Mouse (Mus musculus) 416B (cell line): Measurements from ENCODE around the gene Six1.
A peak's percentile ranks its signal among the peaks of the same experiment; 100 is the strongest.
"Not testable (repeated sequence)": the region's sequence is repeated elsewhere in the genome, so short reads cannot be mapped to it uniquely, and the experiment has no call there.

Experiments
- DNase-seq: peaks from one replicate; pipeline ENCODE4 v3.0.0; 2011; ENCODE audit warnings: low read depth

Gene Six1

DNA sequence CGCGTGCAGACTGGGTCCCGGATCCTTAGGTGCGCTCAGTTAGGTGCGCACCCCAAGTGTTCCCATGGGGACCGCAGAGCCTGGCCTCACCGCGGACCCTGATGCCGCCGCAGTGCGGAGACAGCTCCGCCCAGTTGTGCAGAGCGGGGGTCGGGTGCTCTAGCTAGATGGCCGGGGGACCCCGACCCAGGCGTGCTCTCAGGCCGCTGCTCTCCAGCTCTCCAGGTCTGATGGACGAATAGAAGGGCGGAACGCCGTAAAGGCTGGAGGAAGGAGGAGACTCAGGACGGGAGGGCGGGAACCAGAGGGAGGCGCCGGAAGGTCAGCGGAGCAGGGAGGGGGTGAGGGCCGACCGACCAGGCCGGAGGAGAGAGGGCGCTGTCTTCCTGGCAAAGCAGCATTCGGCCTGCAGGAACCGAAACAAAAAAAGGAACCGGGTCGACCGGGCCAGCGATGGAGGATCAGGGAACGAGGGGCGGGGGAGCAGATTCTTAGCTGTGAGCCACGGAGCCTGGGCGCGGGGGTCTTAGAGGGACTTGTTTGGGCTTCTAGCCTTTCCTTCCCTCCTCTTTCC is at the start of gene Six1:
Gene Six1 (minus strand): TSS at position 220 of the 574 bp plus-strand sequence.
- peak; percentile 91 for DNase-seq

DNA sequence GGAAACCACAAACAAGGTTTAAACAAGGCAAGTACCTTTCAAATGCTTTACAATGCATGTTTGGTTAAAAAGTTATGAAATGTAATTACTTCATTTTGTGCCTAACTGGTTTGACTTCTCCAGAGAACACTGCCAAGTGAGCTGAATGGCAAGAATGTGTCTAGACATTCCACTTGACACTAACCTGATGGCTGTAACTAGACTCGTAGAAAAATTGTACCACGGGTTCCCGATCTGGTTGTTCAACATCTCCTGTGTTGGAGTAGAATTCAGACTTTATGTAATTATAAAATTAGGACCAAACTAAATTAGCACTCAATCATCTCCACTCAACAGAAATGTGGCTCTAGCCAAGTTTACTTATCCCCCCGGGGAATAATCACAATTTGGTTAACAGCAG is 44.9 kb upstream of the Six1 start:
- DNase-seq: no peak

DNA sequence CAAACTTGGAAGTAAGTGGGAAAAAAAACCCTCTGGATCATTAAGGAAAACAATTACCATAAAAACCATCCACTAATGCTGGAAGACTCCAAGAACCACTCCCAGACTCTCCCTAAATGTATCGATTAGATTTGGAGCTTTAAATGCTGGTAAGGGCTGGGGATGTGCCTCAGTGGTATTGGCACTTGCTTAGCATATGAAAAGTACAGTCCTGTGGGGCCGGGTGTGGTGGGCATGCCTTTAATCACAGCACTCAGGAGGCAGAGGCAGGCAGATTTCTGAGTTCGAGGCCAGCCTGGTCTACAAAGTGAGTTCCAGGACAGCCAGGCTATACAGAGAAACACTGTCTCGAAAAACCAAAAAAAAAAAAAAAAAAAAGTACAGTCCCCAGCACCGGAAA is 42.5 kb upstream of the Six1 start:
- not testable (repeated sequence) for DNase-seq

DNA sequence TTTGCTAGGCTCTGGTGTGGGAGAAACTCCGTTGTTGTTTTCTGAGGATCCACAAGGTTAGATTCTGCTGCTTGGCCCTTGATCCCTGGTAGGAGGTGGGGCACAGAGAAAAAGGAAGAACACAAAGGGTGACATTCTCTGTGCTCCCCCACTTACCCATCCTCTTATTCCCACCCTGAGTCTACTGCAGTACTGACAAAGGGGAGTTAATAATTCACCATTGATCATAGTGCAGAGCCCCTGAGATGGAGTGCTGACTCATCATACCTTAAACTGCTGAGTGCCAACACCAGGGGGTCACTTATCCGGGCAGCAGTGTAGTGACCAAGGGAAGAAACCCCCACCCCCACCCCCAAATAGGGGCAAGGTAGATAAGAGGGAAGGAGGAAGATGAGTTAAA is 40.9 kb upstream of the Six1 start:
- no peak for DNase-seq

DNA sequence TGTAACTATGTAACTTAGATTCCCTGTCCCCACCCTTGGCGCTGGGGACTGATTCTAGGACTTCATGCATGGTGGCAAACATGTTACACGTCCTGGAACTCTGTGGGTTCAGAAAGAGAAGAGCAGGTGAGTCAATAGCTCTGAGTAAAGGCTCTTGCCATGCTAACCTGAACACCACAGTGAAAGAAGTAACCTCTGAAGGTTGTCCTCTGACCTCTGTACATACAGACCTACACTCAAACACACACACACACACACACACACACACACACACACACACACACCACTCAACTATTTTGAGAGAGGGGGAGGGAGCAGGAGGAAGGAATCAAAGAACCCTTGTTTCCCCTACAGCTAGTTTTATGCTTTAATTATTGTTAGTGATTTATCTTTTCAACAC is 40.5 kb upstream of the Six1 start:
- no peak for DNase-seq

DNA sequence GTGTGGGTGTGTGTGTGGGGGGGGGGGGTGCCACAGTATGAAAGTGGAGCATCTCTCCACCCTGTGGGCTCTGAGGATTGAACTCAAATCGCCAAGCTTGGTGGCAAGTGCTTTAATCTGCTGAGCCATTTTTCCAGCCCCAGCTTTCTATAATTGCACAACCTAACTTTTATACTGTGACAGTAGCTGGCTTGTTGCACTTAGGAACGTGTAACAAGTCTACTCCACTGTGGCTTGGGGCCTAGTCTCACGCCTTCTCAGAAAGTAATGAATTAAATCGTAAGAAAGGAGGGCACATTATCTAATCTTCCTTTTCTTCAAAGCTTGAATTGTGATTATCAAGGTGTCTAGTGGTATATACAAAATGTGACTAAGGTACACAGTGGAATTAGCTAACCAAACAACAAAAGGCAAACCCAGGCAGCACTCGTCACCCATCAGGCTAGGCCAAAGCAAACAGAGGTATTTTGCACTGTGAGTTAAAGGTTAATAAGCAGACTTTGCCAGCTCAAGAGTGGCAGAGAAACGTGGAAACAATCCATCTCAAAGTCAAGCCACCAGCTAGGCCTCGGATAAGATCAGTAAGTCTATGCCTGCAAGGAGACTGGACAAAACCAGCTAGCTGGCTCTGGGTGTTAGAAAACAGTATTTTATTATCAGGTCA is 37.1 kb upstream of the Six1 start:
- DNase-seq: no peak

DNA sequence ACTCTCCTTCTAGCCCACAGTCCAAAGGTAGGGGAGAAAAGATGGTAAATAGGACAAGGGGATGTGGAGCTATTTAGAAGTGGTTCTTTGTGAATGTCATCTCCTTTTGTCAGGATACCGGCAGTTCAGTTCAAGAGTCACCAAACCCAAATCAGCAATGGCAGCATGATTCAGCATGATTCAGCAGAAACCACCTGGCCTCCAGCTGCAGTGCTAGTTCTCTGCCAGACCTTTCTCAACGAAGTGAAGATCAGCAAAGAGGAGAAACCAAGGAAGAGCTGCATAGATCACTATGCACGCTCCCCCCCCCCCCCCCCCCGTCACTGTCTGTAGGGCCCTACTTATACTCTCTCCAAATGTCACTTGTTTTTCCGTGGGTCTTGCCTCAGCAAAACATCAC is 35.2 kb upstream of the Six1 start:
- DNase-seq: peak; percentile 80

DNA sequence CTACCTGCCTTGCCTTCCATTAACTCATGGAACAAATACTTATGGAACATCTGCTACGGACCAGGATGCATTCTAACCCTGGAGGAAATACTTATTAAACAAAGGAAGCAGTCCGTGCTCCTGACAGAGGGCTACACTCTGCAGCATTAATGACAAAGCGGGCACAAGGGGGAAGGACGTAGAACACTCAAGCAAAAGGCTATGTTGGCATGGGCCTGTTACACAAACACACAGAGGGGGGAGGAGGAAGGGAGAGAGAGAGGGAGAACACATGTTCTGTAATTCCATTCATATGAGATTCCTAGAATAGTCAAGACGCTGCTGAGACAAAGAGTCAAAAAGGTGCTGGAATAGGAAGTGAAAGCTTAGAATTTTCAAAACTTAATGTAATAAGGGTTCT is 34.8 kb upstream of the Six1 start:
- no peak for DNase-seq

DNA sequence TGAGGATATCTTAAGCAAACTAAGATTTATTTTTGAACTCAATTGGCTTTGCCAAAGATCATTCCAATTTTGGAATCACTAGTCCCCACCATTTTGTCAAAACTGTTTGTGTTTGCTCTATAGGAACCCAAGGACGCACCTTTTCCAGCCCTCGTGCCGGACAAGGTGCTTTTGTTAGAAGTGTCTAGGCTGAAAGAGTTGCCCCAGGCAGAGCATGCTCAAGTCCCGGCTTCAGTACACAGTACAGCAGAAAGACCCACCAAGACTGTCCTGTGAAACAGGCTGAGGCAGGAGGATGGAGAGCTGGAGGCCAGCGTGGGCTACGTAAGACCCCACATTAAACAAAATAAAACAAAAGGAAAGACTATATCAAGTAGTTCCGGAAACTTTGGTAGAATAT is 33.4 kb upstream of the Six1 start:
- no peak for DNase-seq

DNA sequence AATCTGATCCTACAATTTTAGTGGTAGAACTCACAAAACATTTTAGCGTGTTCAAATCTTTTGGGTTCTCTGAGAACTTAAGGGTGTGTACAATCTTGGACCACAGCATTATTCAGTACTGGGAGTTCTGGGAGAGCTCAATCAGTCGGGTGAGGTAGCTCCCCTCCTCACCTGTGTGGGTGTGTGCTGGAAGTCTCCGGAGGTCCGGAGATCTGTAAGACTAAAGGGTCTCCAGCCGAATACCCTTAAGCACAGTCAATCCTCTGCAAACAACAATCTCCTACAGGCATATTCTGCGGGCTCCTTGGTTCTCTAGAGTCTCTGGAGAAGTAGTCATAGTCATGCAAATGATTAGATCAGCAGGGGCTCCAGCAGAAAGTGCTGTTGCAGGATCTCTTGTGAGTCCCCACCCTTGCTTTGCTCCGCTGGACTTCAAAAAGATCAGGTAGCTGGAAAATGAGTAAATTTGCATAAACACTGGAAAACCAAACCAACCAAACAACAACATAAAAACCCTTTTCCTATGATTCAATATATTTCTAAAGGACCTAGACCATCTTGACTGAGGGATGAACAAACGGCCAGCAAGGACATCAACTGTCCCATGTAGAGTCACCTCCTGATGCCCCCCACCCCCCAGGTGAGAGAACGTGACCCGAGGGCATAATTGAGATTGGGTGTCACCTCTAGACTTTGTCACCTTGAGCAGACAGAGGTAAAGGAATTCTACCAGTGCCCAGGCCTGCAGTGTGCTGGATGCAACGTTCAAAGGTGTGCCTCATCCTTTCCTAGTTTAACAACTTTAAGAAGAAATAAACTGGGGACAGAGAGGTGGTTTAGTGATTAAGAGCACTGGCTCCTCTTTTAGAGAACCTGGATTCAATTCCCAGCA is 32.3 kb upstream of the Six1 start:
- no peak for DNase-seq

DNA sequence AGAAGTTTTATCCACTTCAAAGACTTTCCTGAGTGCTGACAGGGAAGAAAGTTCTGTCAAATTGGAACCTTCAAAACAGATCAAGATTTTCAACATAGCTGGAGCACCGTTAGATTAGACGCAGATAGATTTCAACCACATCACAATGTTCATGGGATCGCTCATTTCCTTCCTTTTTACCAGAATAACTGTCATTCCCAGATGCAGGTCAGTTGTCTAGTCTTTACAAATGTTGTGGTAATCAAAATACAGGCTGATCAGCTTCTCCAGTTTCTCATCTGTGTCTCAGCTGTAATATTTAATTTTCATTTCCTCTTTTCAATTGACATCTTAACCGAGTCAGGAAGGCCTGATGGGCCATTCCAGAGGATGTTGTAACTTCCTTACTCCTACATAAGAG is 30.1 kb upstream of the Six1 start:
- DNase-seq: peak; percentile 60

DNA sequence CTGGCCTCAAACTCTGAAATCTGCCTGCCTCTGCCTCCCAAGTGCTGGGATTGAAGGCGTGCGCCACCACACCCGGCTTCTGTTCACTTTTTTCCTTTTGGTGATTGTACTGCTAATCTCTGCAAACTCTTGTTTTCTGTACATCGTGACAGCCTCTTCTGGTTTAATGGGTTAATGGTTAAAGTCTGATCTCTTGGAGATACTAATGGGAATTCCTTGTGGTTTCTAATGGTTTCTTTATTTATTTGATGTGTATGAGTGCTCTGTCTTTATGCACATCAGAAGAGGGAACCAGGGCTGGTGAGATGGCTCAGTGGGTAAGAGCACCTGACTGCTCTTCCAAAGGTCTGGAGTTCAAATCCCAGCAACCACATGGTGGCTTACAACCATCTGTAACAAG is 28.1 kb upstream of the Six1 start:
- not testable (repeated sequence) for DNase-seq

DNA sequence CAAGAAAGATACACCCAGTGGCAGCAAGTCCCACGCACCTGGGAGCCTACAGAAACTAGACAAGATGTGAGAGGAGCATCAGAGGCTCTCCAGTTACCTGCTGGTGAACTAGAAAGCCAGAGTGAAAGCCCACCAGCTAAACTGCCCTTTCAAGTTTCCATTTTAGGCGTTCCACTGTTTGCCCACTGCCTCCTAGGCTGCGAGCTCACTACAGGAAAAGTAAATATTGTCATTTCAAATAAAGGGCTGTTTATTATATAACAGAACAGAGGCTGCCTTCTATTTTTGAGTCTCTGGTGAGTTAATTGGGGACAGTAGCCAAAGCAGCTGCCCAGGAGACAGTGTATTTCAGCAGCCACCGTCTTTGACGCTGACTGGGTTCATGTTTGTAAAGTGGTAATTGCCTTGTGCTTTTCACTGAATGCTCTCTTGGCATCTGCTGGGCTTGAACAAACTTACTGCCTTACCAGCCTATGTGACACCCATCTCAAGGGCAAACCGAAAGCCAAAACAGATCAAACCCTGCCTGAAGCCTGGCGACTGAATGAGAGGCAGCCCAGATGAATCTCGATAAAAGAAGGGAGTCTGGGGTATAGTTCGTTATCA is 7.2 kb upstream of the Six1 start:
- no peak for DNase-seq

DNA sequence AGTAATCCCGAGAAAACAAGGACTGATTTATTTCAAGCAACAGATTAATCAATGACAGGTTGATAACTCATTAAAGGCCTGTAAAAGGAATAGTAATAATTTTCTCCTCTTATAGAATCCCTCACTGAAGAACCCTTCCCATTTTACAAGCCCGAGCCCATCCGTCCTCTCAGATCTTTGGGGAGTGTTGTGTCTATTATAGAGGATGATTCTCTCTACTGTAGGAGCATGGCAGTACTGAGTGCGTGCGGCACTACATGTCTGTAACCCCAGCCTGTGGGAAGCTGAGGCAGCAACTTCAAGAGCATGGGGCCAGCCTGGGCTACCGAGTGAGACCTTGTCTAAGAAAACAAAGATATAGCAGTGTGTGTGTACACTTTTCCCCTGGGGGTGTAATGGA is 3.8 kb upstream of the Six1 start:
- no peak for DNase-seq

DNA sequence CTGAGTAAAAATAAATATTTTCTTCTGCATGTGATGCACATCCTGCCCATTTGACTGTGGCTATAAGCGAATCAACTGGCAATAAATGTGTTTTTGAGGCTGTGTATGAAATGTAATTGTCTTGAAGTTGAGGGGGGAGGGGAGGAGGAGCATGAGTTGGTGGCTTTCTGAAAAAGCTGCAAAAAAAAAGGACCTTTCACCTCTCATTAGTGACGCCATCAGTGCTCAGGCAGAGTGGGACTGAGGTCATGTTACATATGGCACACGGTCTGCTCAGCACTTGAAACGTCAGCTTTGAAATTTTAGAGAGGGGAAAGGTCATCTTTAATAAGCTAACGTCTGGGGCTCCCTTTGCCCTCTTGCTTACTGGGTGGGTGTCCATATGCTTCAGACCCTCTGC is 1.8 kb upstream of the Six1 start:
- DNase-seq: no peak

DNA sequence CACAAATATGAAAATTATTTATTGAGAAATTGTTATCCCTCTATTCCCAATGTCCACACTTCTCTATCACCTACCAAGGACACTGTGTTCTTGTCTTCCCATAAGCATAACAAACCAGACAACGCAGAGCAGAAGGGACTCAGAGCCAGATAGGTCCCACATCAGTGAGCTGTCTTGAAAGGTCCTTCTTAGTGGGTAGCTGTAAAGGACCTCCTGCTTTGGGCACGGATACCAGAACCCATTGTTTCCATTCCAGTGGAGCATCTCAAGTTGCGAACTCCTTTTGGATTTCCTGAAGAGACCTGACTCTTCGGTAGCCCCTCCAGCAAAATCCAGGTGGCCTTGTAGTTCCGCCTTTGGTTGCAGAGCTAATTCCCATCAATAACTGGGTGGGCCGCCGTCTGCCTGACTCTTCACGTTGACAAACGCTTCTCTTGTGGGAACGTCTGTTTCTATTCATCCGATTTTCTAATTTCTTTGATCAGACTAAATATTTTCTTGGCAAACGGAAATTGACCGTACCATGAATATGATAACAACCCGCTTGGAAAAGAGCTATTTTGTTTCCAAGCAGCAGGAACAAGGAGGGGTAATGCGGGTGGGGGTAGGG is 994 bp upstream of the Six1 start:
- no peak for DNase-seq

DNA sequence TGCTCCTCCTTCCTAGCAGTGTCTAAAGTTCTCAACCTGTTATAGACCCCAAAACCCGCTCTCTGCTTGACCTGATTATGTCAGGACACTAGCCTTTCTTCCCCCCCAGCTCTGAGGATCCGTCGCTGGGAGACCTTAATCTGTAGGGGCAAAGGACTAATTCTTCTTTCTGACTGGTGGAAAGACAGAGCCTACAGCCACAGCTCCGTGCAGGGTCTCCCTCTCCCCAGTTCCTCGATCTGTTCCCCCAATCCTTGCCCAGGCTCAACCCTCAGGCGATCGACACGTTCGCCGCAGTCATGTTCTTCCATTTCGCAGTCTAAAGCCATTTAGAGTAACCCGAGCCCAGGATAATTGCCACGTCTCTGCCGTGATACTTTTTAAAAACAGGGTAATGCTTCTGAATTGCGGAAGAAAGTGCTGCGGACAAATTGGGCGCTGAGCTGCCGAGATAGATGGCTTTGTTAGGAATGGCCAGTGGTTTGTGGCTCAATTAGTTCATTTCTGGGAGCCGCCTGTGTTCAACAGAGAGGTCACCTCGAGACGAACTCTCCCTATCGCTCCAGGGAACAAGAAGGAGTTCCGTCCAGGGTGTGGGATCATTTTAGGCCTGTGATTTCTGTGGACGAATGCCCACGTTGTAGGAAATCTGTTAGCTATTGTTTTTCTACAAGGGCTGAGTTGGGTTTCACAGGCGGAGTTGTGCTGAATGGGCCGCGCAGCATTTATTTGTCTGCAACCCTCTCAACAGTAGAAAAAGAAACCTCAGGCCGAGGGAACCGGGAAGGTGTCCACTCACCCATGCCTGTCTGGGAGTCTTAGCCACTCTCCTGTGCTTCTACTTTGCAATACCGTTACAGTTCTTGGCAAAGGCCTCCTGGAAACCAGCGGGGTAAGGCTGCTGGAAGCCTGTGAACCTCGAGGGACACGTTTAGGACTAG is 766 bp downstream of the Six1 start:
- DNase-seq: peak; percentile 33

DNA sequence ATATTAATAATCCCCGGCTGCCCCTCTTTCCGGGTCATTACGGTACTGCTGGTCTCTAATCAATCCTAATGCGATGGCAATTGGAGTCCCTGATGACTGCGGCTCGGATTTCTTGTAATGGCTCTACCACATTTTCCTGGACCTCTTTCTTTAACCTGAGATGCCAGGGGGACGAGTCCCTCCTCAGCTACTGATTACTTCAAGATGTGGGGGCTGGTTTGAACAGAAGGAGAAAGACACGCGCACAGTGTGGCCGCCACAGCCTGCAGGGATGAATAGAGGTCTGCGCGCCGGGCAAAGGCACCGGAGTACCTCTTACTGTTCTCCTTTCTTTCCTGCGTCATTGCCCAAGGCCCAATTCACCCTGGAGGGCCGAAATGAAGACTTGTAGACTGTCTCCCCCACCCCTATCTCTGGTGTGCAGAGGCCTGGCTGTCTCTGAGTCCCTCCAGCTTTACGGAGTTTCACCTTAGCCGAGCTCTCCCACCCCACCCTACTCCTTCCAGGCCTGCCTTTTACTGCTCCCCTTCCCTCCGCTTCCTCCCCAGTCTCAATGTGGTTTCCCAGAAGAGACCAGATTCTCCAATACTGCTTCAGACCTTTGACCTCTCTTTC is 1.5 kb downstream of the Six1 start:
- no peak for DNase-seq

DNA sequence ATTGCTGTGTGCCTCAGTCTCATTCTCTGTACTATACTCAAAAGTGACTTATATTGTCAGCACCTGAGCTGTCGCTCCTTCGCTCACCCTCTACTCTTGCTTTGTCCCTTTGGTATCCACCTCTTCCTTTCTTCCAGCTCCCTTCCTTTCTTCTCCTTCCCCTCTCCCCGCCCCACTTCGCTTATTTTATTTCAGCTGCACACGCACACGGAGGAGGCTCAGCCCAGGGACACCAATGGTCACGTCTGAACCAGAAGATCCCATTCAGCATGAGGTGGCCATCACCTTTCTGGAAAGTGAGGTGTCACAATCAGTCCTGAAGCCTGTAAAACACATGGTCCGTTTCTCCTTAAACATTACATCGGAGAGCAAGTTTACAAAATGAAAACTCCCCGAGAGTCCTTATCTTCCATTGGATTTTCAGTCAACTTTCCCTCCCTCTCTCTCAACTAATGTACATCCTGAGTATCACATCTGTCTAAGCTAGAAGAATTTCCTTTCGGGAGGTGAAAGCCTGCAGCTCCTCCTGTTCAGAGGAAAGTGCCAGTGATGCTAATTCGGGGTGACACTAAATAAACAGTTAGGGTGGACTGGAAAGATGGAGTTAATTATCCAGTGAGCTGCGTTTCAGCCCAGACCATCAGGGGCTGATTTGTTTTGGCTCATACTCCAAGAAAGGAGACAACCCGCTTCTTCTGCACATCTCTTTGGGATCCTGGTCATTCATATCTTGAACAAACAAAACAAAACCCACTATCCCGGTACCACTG is 2.7 kb downstream of the Six1 start:
- no peak for DNase-seq

DNA sequence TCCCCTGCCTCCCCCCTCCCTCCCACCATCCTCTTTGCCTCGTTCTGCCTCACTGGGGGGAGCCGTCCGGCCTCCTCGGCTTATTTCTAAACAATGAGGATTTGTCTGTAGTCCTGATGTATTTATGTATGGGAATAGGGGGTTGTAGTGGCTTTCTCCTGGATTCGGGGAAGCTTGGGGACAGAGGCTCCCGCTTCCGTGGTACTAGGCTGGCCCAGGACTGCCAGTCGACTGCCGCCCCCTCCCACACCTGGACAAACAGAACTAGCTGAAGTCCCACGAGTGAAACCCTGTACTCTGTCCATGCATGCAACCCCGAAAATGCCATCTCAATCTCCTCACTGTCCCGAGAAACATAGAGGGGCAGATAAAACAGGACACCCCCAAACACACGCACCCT is 3.4 kb downstream of the Six1 start:
- DNase-seq: no peak
